Mouse (Mus musculus) adrenal gland, postnatal 14 days (tissue): ENCODE measurements at regions not wholly inside any gene's neighbourhood (a gene's known extent, or its start where the extent isn't known, plus 50 kb on each side); places are given as distances from the start of the nearest gene placed in this dataset.
A peak's percentile ranks its signal among the peaks of the same experiment; 100 is the strongest.

Experiments used
- DNase-seq: peaks from one replicate; pipeline ENCODE4 v3.0.0; 2021; ENCODE audit warnings: mixed read lengths

DNA sequence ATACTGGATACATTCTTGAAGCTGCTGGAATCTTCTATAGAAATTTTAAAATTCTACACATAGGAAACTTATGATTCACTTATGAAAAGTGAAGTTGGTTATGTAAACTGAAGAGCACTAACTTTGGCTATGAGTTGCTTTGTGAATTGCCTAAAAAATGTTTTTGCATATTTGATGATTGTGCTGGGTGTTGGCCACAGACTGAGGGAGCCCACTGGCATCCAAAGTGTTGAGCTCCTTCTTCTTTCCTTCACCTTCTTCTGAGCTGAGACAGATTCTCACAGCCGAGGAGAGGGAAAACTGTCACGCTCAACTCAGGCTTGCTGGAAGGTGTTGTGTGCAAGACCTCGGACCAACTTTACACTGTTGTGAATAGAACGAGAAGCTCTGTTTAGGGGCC lies 243.7 kb downstream of the Gm10260 start:
- DNase-seq, result no peak

DNA sequence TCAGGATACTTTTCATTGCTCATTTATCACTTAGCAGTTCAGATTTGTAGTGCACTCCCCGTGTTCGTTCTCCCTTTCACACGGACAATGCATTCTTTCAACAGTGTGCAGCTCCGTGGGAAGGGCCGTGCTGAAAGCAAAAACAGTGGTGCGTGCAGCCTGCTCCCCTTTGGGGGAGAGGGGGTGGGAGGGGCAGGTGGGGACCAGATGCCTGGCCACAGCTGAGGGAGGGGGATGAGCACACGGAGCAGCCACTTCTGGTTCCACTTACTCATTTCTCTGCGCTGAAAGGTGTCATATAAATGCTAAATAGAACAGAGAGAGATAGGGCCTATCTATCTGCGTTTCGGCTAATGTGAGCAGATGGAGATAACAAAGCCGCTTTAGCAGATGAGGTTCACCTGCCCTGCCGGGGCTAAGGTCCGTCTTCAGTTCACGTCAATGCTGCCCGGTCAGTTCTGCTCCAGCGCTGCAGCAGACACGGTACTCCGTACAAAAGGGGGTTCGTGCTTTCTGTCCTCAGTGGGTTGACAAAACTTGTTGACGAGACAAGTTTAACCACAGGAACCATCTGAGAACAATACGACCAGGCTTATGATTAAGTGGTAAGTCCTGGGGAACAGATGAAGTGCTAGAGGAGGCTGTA lies 245.9 kb downstream of the Gm10260 start:
- DNase-seq, result no peak

DNA sequence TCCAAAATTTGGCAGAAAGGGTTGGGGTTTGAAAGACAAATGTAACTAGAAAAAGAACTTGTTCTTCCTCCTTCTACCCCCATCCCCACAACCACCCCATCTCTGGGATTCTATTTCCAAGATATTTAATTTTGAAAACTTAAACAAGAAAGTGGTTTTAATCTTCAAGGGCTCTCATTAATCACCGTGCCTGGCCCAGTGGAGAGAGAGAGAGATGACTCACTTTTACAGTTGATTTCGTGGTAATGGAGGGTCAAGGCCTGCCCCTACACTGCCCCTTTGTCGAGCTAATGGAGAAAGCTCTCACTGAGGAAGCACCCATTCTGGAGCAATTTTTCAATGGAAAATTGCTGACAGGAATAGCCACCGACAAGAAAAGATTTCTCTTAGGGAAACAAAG lies 247.9 kb downstream of the Gm10260 start:
- DNase-seq, result peak; percentile 57

DNA sequence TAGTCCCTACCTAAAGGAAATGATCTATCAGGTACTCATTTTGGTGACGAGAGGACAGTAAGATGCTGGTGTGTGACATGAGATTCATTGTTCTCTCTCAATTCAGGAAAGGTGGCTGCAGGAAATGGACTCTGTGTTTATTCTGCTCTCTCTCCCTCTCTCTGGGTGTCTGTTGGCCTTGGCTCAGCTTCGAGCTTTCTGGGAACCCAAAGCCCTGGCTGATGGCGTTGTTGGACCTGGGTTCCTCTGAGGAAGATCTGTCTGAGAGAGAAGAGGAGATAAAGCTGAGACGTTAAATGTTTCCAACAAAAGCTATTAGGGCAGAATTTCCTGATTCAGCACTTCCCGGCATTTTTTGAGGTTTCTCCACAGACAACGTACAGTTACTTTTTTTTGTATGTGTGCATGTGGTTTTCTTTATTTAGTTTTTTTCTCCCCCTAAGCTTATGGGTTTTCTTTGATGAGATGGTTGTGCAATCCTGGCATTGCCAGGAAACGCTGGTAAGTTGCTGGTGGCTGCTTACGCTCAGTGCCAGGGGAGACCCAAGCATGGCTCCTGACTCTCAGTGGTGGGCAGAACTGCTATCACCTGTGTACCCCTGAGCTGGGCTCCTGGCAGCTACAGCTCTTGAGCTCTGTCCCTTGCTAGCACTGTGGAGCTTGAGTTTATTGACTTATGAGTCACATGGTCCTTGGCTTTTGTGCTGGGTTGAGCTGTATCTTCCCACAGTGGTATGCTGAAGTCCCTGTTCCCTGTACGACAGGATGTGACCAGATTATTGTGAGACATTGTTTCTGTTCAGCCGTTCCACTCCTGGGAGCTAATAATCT lies 249.8 kb downstream of the Gm10260 start:
- DNase-seq, result no peak

DNA sequence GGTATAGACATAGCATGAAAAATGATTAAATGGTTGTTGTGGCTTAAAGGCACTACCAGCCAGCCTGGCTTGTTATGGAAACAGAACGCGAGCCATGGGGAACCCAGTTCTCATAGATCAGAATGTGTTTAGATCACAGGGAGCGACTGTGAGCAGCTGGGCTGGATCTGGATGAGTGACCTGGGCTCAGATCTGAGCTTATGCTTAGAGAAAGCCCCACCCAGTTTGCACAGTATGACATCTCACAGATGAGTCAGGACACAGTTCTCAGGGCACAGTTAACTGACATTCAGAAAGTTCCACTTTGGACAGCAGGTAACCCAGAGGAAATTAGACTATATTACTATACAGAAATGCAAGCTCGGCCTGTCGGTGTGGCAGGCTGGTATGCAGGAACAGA lies 255.5 kb downstream of the Gm10260 start:
- no peak for DNase-seq

DNA sequence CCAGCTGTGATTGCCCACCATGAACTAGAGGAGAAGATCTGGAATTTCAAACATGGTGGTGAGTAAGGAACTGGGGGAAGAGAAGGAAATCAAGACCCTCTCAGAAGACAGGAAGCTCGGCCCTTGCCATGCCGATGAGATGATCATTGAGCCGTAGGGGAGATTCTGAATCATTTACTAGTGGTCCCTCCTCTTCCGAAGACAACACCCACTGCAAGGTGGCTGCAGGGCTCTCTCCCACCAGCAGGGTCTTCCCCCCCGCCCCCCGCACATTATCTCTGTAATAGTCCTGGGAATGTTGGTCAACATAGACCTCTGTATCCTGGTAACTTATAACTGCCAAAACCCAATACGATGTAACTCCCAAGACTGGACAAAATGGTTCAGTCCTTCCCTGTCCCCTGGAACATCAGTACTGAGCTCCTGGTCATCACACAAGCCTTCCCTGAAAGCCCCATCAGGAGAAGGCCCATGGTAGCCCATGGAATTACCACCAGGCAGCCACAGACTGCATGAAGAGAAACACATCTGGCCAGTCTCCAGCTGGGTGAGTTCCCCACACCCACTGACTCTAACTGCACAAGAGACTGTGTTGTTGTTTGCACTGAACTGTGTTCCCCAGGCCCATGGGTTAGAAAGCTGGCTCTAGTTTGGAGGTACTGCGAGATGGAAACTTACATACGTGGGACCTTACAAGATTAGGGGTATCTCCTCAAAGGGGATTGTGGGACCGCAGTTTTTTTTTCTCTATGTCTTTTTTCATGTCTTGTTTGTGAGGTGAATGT lies 256.3 kb downstream of the Gm10260 start:
- no peak for DNase-seq

DNA sequence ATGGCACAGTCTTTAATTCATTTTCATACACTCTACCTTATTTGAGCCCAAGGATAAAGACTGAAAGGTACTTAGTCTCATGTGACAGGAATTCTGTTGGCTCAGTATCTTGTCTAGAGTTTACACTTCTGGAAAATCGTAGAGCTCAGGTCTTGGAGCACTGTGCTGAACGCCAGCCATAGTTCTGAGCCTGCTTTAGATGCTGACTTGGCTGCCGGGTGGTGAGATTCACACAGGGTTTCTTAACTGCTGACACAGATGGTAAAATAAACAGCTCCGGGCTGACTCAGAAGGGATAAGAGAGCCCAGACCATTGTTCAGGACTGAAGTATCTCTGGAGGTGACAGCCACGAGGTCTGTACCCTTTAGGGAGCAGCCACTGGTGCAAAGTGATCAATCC lies 257.0 kb downstream of the Gm10260 start:
- no peak for DNase-seq

DNA sequence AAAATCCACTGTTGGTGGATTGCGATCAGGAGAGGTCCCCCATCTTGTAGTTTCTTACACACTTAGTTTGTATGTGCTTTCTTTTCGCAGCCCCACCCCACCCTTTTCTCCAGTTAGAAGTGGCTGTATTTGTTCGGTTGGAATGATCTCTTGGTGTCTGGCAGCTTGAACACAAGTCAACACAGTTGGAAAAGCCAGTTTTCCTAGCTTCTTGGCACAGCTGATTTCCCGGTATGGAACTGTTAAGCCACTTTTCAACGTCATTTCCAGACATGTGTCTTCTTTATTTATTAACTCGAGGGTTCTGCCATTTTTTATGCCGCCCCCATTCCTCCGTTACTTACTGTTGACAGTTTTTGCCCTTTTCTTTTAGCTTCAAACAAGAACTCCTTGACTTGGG lies 259.2 kb downstream of the Enc1 start:
- DNase-seq, result no peak

DNA sequence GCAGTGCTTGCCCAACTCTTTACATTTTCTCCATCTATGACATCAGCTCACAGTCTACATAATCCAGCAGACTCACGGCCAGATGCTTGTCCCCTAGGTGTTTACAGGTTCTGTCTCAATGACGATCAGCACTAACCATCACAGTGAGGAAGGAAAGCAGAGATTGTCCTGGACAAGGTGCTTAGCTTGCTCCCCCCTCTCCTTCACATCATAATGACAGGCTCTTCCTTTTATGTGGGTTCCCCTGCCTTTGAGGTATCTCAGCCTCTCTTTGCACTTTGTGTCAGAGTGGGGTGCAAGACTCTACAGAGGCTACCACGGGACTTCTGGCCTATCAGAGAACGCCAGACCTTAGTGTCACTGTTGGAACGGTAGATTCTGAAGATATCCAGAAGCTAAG lies 258.1 kb downstream of the Enc1 start:
- no peak for DNase-seq

DNA sequence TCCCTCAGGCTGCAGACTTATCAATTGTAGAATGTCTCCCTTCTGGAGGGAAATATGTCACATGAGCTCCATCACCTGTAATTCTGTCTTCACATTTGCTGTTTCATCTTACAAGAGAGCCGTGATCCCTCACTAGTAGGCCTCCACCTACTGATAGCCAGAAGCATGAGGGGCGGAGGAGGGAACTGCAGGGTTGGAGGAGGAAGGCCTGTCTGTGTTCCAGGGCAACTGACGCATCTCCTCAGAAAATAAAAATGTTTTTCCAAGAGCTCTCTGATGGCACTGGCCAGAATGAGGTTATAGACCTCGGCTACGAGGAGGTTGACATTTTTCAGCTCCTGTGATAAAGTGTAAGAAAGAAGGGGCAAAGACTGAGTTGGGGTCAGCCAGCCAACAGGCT lies 257.0 kb downstream of the Enc1 start:
- no peak for DNase-seq

DNA sequence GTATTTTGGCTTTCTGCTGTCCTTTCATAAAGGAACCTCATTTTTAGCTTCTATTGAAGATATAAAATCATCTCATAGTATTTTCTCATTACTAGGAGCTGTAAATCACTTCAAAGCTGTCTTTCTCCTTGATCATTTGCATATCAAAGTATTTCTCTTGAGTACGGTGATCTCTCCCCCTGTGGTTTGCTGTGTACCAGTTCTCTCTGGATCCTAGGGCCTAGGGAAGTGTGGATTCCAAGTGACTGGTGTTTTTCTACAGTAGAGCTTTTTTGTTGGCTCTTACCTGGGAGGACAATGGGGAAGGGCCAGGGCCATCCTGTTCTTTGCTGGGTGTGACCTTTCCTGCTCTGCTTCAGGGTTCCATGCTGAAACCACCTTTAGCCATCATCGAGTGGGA lies 253.9 kb downstream of the Enc1 start:
- no peak for DNase-seq

DNA sequence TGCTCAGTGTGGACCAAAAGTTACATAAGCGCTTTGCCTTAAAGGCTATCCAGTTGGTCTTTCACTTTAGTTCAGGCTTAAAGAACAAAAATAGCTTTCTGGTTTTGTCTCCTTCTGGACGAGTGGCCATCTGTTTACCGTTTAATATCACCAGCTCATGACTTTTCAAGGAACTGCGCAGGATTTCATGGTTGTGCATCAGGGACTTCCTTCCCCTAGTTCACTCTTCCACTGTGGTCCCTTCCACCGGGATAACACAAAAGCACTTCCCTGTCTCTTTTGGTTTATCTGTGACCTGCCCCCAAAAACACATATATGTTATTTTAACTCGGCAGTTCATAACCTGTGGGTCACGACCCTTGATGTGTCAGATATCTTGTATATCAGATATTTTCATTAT lies 252.9 kb downstream of the Enc1 start:
- DNase-seq, result no peak

DNA sequence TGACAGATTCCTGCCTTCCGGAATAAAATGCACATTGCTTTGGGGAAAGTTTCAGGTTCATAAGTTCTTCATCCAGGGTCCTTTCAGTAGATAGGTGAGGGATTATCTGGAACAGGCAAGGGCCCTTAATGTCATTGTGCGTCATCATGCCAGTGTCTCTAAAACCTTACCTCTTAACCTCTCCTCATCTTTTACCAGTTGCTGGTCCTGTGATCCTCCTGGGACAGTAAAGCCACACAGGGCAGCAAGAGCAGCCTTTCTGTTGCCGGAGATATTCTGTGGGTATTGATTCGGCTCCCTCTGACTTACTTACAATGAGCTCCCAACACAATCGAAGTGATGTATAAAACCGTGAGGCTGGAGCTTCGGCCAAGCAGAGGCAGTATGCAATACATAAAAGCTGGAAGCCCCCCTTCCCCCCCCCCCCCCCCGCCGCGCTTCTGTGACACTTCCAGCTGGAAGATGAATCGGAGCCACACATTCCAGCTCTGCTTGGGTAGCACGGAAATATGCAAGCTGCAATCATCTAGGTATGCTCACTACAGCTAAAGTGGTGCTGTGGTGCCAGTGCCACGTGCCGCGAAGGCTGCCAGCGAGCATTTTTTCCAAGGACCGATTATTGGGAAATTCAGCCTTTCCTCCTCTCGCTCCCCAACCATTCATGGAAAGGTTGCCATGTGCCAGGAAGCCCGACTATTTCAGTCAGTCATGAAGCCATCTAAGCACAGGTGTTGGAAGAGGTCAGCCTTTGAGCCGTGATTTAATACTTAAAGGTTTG lies 252.2 kb downstream of the Enc1 start:
- DNase-seq, result peak; percentile 27

DNA sequence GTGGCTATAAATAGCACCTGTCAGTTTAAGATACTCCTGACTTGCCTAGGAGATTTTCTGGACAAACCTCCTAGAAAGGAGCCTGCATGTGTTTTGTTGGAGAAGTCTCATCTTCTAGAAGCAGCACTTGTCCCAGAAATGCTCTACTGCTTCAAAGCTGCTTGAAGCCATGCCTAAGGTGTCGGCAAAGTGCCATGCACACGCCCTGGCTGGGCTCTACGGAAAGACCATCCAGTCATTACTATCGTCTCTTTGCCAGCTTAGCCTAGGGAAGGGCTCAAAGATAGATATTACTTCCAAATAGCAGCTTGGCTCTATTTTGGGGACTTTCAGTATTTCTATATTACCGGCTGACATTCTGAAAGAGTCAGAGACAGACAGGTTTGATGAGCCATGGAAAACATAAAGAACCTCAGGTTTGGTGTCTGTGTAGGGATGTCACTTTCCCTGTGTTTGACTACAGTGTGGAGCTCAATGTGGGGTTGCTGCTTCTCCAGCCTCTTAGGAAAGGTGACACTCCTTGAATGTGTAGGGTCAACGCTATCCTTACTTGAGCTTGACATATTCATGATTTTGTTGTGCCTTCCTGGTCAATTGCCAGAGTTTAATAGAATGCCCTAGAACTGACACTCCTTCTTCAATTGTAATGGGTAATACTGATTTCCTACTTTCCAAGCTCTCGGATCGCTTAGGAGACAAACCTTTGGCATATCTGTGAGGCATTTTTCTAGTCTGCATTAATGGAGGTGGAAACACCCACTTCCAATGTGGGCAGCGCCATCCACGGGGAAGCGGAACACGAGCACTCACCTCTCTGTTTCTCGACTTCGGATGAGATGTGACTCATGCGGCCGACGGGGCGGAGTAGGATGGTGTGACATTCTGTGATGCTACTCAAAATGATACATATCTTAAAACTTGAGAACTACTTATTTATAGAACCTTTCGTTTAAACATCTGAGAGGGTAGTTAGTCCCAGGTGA lies 251.3 kb downstream of the Enc1 start:
- no peak for DNase-seq

DNA sequence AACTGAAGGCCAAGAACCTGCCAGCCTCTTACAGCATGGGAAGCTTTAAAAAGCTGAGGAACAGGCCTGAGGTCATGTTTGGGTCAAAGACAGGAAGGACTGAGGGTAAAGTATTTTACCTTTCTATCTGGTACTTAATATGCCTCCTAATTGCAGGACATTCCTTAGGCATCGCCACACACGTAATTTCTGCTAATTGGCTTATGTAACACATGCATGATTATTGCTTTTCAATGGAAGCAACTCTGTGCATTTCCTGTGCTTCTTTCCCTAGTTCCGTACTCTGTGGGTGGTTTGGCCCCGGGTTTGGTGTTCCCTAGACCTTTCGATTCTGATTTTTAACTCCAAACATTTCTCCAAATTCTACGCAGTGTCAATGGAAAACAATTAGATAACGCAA lies 249.2 kb downstream of the Enc1 start:
- no peak for DNase-seq

DNA sequence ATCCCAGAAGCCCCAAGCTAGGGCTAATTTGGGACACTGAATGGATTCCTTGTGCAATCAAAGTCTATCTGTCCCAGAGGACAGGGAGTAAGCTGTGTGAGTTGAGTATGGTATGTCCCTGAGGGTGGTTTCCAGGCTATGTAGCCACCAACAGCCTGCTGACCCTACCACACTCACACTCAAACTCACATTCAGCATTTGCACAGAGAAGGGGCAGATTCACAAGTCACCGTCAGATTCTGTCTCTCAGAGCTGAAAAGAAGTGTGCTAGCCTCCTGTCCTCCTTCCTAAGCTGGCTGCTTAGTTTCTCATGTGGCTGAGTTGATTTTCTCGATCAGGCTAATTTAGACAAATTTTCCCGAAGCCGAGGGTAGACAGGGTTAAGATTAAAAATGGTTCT lies 248.8 kb downstream of the Enc1 start:
- no peak for DNase-seq

DNA sequence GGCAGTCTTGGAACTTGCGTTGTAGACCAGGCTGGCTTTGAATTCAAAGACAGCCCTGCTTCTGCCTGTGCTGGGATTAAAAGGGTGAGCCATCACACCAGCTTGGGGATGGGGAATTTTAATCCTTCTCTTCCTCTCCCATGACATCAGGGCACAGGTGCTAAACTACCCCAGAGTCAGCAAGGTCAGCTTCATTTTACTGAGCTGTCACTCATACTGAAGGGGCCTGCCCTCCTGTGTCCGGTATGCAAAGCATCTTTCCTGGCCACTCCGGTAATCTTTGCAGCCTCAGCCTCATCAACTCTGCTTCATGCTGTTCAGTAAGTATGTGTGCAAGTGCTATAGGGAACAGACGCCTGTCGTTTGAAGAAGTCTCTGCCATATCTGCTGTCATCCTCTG lies 248.1 kb downstream of the Enc1 start:
- DNase-seq, result no peak

DNA sequence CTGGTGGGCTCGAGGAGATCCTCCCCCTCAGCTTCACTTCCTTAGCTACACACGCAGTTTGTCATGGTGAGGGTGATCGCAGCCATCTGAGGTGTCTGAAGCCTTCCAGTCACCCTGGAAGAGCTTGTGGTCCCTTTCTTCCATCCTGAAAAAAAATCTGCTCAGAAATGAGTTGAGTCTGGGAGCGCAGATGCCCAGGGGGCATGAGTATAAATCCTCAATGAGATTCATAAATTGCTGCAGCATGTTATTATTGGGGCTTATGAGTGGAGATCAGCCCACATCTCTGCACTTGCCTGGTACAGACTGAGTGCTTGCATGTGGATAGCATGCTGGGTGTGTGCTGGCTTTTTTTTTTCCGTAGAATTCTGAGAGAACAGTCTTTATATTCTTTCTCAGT lies 247.6 kb downstream of the Enc1 start:
- no peak for DNase-seq

DNA sequence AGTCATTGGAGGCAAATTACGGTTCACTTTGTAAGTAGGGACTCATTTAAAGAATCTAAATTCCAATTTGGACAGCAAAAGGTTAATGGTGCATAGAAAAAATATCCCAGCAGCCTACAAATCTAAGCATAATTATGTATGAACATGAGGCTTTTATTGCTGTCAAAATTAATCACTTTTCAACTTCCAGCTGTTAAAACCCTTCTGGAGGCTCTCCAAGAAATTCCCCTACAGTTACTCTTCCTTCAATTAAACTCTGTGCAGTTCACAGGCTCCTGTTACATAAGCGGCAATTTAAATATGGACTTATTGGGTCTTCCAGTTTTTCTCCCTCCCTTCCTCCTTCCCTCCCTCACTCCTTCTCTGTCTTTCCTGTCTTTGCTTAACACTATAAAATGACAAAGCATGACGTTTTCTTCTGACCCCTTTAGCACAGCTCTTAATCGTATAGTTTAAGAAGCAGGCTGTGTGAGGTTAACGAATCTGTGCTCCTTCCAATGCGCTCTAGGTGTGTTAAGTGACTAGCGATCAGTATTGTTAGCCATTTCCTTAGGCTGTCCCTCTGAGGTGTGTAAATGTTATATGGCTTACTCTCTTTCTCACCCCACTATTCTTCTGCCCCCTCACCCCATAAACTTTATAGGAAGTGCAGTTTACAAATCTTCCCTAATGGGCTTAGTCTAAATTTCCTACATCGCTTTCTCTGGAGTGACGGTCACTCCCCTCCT lies 247.0 kb downstream of the Enc1 start:
- DNase-seq, result no peak

DNA sequence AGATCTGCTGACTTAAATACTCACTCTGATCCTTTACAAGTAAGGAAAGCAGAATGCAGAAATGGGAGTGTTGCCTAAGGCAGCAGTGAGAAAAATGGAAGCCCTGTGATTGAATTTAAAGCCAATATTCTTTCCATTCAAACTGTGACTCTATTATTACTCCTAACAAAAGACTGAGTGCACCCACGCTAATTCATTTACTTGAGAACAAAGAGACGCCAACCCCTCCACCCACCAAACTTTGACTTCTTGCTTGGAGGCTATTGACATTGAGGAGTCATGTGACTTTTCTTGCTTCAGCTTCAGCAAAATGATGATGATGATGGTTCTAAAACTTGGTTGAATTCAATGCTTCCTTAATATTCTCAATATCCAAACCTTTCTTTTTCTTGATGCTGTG lies 245.6 kb downstream of the Enc1 start:
- DNase-seq, result no peak

DNA sequence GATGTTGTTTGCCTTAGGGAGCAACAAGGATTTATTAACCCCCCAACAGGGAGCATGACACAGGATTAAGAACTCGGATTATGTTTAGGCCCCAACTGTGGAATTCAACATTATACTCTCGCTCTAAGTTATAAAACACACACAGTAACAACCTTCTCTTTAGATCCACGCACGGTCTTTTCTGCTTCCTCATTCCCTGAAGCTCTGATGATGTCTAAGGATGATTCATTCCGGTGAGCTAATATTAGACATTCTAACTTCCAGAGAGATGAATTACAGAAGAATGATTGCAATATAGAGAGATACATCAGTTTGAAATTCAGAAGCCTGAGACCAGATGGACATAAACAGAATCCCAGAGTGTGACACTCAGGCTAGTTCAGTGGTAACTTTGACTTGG lies 245.0 kb downstream of the Enc1 start:
- no peak for DNase-seq
